Mouse (Mus musculus): ENCODE measurements around the gene Nmd3. TPM values are rescaled to one million over a fixed set of nuclear protein-coding genes. Genes with fewer than 3 reads are reported as not detected.

Nmd3 gene
- total RNA-seq, 2 experiments from 2014 or later: 97.4 to 101 TPM

- DNase-seq (ENCODE audit: low spot score in 2 of 2): no peak
Observed at GRCm38 (mm10) chr3:69762838-69763368, 41.1 kb downstream of the Nmd3 start.

- no peak for DNase-seq (ENCODE audit: low spot score in 2 of 2)
Observed at GRCm38 (mm10) chr3:69763630-69764565, 42.1 kb downstream of the Nmd3 start.

DNA sequence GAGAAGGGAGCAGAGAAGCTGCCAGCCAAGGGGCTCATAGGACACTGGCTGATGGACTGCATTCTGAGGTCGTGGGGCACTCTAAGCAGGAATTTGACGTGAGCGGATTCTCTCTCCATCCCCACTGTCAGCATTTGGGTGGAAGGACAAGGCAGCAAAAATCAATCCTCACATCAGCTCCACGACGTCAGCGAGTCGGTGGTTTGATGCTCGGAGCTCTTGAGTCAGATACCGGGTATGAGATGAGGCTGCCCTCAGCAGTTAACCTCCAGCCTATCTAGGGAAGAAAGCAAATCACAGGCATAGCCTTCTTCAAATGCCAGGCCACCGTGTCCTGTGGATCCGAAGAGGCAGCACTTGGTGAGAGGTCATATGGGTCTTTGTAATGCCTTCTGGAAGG is 43.4 kb downstream of the Nmd3 start:
- DNase-seq (ENCODE audit: low spot score in 2 of 2): no peak

DNA sequence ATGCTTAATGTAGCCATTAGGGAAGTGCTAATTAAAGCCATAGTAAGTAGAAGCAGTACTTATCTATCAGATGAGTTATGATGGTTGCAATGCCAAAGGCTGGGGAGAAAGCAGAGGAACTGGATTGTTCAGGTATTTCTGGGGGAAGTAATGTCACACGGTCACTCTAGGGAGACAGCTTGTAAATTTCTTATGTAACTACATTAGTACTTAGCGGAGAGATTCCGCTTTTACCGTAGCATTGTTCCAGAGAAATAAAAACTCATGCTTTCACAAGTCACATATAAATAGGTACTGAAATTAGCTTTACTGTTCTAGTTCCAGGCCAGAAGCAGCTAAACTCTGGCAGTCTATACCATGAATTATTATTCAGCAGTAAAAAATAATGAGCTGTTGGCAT is 47.4 kb downstream of the Nmd3 start:
- DNase-seq (ENCODE audit: low spot score in 2 of 2): no peak

GRCm38 (mm10) chr3:69773356-69773755 is 51.6 kb downstream of the Nmd3 start:
- no peak for DNase-seq (ENCODE audit: low spot score in 2 of 2)

- DNase-seq (ENCODE audit: low spot score in 2 of 2): no peak
Observed at GRCm38 (mm10) chr3:69779246-69779796, 57.5 kb downstream of the Nmd3 start.

DNA sequence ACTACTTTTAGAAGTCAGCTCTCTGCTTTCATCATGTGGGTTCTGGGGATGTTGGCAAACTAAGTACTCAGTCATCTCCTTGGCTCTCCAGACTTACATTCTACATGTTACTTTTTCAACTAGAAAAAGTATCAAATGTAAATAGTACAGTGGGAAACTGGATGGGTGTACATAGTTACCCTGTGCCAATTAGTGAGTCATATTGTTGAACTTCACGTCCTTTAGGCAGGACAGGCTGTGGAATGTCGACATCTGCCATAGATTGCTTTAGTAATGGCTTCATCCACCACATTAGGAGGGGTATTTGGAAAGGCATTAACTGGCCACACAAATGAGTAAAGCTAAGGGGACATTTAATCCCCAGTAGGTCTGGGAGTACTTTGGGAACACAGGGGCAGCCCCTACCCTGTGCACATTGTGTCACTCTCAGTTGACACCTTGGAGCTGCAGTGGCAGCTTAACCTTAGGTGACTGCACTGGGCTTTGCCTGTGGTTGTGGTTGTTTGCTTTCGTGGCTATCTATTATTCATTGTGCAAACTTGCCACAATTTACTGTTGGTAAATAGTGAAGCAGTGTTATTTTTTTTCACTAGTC is 71.1 kb downstream of the Nmd3 start:
- DNase-seq (ENCODE audit: low spot score in 2 of 2): no peak

DNA sequence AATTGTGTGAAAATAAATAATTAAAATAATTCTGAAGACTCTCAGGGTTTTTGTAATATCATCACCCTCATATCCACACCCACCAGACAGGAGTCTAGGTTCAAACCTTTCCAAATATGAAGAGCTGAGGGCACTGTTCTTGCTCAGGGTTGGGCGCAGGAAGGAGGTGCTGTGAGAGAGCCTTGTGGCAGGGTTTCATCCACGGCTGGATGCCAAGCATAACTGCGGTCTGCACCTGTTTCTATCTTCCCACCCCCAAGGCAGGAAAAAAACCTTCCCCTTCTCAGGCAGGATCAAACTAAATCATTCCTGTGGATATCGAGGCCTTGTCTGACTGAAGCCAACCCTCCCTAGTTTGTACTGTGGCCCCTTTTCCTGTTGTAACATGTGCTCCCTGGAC is 75.7 kb downstream of the Nmd3 start:
- DNase-seq (ENCODE audit: low spot score in 2 of 2): no peak

DNA sequence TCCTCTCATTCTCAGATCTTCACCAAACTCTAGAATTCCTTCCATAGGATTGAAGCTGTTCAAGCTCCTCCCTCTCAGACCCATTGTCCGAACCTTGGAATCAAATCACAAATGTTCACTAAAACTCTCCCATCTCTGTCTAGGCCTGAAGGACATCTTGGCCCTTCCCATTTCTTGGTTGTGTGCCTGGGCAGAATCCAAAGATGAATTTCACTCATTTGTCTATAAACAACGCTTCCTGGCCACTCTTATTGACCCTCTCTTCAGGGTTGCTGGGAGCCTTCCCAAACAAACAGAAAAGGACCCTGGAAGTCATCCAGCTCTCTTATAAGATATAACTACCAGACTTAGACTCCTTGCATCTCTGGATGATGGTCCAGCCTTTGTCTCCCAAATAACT is 76.2 kb downstream of the Nmd3 start:
- no peak for DNase-seq (ENCODE audit: low spot score in 2 of 2)

- no peak for DNase-seq (ENCODE audit: low spot score in 2 of 2)
Observed at GRCm38 (mm10) chr3:69799096-69799495, 77.3 kb downstream of the Nmd3 start.

DNA sequence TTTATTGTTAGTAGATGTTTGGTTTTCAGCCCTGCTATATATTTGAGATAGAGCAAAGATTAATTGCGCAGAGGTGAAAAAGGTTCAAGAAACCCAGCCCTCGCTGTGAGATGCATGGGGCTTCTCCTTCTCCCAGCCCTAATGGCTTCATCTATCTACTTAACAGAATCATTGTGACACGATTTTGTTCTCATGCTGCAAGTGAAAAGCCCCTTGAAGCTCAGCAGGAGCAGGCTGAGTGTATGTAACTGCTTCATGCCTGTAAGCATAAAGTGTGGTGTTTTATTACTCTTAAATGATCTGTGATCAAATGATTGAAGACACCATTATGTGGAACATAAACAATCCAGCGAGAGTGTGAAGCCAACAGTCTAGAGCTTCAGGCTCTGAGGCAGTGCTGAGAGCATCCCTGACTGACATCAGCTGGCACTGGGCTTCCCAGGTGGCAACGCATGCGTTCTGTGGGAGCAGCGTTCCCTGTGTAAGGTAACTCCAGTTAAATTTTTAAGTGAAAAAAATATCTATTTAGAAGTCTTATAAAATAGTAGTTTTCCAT is 79.1 kb downstream of the Nmd3 start:
- DNase-seq (ENCODE audit: low spot score in 2 of 2): no peak

DNA sequence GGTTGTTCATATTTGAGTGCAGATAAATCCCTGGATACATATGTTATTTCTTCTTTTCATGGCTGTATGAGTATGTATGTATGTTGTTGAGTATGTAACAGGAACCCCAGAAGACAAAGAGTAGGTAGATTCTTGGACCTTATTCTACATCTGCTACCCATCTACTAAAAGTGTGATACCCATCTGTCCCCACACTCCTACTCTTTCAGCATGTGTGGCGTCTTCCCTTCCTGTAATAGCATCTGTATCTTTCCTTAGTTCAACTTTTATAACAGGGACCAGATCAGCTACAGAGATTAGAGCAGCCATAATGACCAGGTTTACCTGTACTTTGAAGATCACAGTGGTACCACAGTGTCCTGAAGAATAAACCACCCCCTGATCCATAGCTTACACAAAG is 81.4 kb downstream of the Nmd3 start:
- DNase-seq (ENCODE audit: low spot score in 2 of 2): no peak

Other genes starting within 250 kb of the Nmd3 start
- 10 to 100 TPM; 12.8 to 13.1 TPM for gene B3galnt1, start 123.0 kb upstream of the Nmd3 start, total RNA-seq (2021)
- not detected for gene Sptssb, start 138.0 kb downstream of the Nmd3 start, total RNA-seq (2021)

All from adrenal gland, adult 18-20 months (tissue).